Mouse (Mus musculus) liver, adult 2 months (tissue): ENCODE measurements at regions not wholly inside any gene's neighbourhood (a gene's known extent, or its start where the extent isn't known, plus 50 kb on each side); places are given as distances from the start of the nearest gene placed in this dataset.

Source experiments
- CTCF ChIP-seq: fragments of 200-500 bp; IDR thresholded peaks from 2 replicates; pipeline ENCODE4 v1.5.1; 2011; ENCODE audit warnings: low read depth, low read length, control low read depth
- POLR2A ChIP-seq: fragments of 200-500 bp; IDR thresholded peaks from 2 replicates; pipeline ENCODE4 v1.6.1; 2011; ENCODE audit warnings: low read length, control low read depth; ENCODE audit not compliant: insufficient read depth; ENCODE audit errors: extremely low read depth

- TF ChIP-seq POLR2A (no peak), CTCF (no peak)
Observed at GRCm38 (mm10) chr1:121833559-121833958, 265.8 kb upstream of the Ddx18 start.
